Mouse (Mus musculus) stomach, postnatal 0 days (tissue): Measurements from ENCODE around the gene Abcc2.

ENCODE experiments used
- CTCF ChIP-seq: IDR thresholded peaks from 2 replicates; pipeline ENCODE4 v1.5.1; 2016; ENCODE audit warnings: antibody characterized with exemption, low read depth, mild to moderate bottlenecking, moderate library complexity
- EP300 ChIP-seq: optimal IDR thresholded peaks from 2 replicates; pipeline ENCODE3; 2016; ENCODE audit warnings: antibody characterized with exemption

DNA sequence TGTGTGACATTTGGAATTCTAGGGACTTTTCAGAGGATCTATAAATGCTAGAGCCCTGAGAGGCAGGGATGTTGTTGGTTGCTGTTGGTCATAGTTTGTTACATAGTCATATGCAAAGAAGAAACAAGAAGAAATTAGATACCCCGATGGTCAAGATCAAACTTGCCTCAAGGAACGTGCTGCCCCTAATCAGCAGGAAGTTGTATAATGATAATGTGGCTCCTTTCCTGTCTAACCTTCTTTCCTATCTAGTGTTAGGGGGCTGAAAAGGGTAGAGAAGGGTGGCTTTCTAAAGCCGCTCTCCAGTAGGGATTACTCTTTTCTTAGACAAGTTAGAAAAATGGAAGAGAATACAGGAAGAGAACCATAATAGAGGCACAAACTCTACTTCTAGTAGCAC, 36.3 kb upstream of the Abcc2 start:
- TF ChIP-seq CTCF = no peak
- no peak for TF ChIP-seq EP300
